Mouse (Mus musculus) myocyte (in vitro differentiated cells): ENCODE measurements around the gene 6430571L13Rik.

ENCODE experiments used
- MYOG ChIP-seq, 3 experiments: IDR thresholded peaks; one replicate each; pipeline ENCODE4 v1.6.1; 2011; ENCODE audit warnings: control low read depth in 2 of 3, low read depth in 2 of 3, mild to moderate bottlenecking in 2 of 3; ENCODE audit not compliant: insufficient read length in 2 of 3, control insufficient read depth in 1 of 3, insufficient read depth in 1 of 3
- POLR2A ChIP-seq: IDR thresholded peaks from one replicate; pipeline ENCODE4 v1.6.1; 2011; ENCODE audit warnings: low read depth, mild to moderate bottlenecking, control low read depth, moderate library complexity; ENCODE audit not compliant: insufficient read length
- POLR2AphosphoS2 ChIP-seq: IDR thresholded peaks from one replicate; pipeline ENCODE4 v1.6.1; 2011; ENCODE audit warnings: low read depth, control low read depth; ENCODE audit not compliant: insufficient read length
- TCF12 ChIP-seq: IDR thresholded peaks from one replicate; pipeline ENCODE4 v1.6.1; 2011; ENCODE audit warnings: mild to moderate bottlenecking, control low read depth; ENCODE audit not compliant: poor library complexity, insufficient read depth, severe bottlenecking
- USF1 ChIP-seq: IDR thresholded peaks from one replicate; pipeline ENCODE4 v1.6.1; 2011; ENCODE audit warnings: low read depth, mild to moderate bottlenecking, control low read depth, moderate library complexity

DNA sequence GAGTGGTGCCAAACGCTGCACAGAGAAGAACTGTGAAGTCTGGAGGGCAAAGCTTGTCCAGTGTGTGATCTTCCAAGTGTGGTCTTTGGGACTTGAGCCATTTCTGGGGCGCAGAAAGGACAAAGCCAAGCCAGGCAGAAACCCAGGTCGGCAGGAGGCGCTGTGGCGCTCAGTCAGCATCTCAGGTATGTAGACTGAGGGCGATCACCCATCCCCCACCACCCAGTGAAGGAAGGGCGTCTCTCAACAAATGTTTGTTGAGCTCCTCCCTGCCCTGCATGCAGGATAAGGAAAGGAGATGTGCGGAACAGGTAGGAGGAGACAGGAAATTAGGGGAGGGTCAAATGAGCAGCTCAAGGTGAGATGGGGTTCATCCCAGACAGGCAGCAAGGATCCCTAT, 34.2 kb downstream of the 6430571L13Rik start:
- TF ChIP-seq TCF12 (no peak), USF1 (no peak), POLR2A (no peak), MYOG (IDR thresholded peaks at IDR 0.05; ENCODE audit: control insufficient read depth in 1 of 3, insufficient read depth in 1 of 3, insufficient read length in 2 of 3, low read depth in 2 of 3) (no peak), POLR2AphosphoS2 (no peak)
